Mouse (Mus musculus) C2C12 (cell line): ENCODE results near the gene Aspscr1. TPM values are rescaled to one million over a fixed set of nuclear protein-coding genes. Genes with fewer than 3 reads are reported as not detected.
A peak's percentile ranks its signal among the peaks of the same experiment; 100 is the strongest.
"Not testable (repeated sequence)": the region's sequence is repeated elsewhere in the genome, so short reads cannot be mapped to it uniquely, and the experiment has no call there.

Source experiments
- H3K27me3 ChIP-seq: one replicate; pipeline ENCODE4 v1.6.1; 2011; ENCODE audit not compliant: control insufficient read depth, insufficient read depth, insufficient read length
- H3K36me3 ChIP-seq: one replicate; pipeline ENCODE4 v1.6.1; 2011; ENCODE audit not compliant: control insufficient read depth, insufficient read depth
- H3K4me3 ChIP-seq: one replicate; pipeline ENCODE4 v1.5.1; 2011; ENCODE audit warnings: mild to moderate bottlenecking, control low read depth; ENCODE audit not compliant: poor library complexity, insufficient read depth, severe bottlenecking
- H3K79me2 ChIP-seq: one replicate; pipeline ENCODE4 v1.6.1; 2011; ENCODE audit not compliant: control insufficient read depth, insufficient read depth
- H3K79me3 ChIP-seq: one replicate; pipeline ENCODE4 v1.6.1; 2011; ENCODE audit warnings: low read depth, control low read depth
- H3ac ChIP-seq: one replicate; pipeline ENCODE3; 2011; ENCODE audit warnings: low read depth; ENCODE audit not compliant: control insufficient read depth, insufficient read length
- CEBPB ChIP-seq: IDR thresholded peaks from one replicate; pipeline ENCODE4 v1.6.1; 2011; ENCODE audit warnings: low read depth, mild to moderate bottlenecking, control low read depth, moderate library complexity
- CTCF ChIP-seq: IDR thresholded peaks from one replicate; pipeline ENCODE4 v1.5.1; 2011; ENCODE audit not compliant: control insufficient read depth, insufficient read depth, insufficient read length
- FOSL1 ChIP-seq: IDR thresholded peaks from one replicate; pipeline ENCODE4 v1.8.0; 2011; ENCODE audit warnings: mild to moderate bottlenecking, low read length; ENCODE audit not compliant: poor library complexity, insufficient read depth, severe bottlenecking
- MAX ChIP-seq: IDR thresholded peaks from one replicate; pipeline ENCODE4 v1.6.1; 2011; ENCODE audit warnings: mild to moderate bottlenecking, control low read depth
- MYOD1 ChIP-seq: IDR thresholded peaks from one replicate; pipeline ENCODE4 v1.6.1; 2011; ENCODE audit warnings: low read depth; ENCODE audit not compliant: control insufficient read depth, insufficient read length
- MYOG ChIP-seq: IDR thresholded peaks from one replicate; pipeline ENCODE4 v1.6.1; 2011; ENCODE audit not compliant: control insufficient read depth, insufficient read length; ENCODE audit errors: extremely low read depth
- USF1 ChIP-seq: IDR thresholded peaks from one replicate; pipeline ENCODE4 v1.6.1; 2011; ENCODE audit warnings: low read depth, mild to moderate bottlenecking, control low read depth, moderate library complexity
- polyA plus RNA-seq: library from polyadenylated mRNA; unstranded; fragments of >200 nt; fragmentation: generic; extraction: Trizol; gene quantifications from one replicate; pipeline ENCODE4 v1.2.1, GENCODE M21; 2012; ENCODE audit warnings: missing spikeins

The Aspscr1 gene
- polyA plus RNA-seq, 1 experiment, result 66.0 TPM

GRCm38 (mm10) chr11:120673594-120674122 lies 885 bp downstream of the Aspscr1 start:
- Histone ChIP-seq H3K36me3 (peaks cover 18% of the 10 kb centered on the region), H3ac (peak overlapping the region; percentile 80), H3K79me3 (no peaks in the 10 kb centered on the region), H3K79me2 (peaks cover 37% of the 10 kb centered on the region), H3K27me3 (no peaks in the 10 kb centered on the region), H3K4me3 (peak overlapping the region; percentile 48)
- TF ChIP-seq USF1, result no peak
- no peak for TF ChIP-seq CTCF
- TF ChIP-seq CEBPB, result no peak
- TF ChIP-seq MYOG, result no peak
- no peak for TF ChIP-seq MAX
- TF ChIP-seq MYOD1, result no peak
- no peak for TF ChIP-seq FOSL1

- H3K27me3 ChIP-seq, H3ac ChIP-seq, H3K4me3 ChIP-seq, H3K79me3 ChIP-seq: not testable (repeated sequence)
- Histone ChIP-seq H3K79me2 (peaks cover 37% of the 10 kb centered on the region), H3K36me3 (peaks cover 40% of the 10 kb centered on the region)
These were observed 3.1 kb downstream of the Aspscr1 start for GRCm38 (mm10) chr11:120675875-120676274.

- H3K79me2 ChIP-seq, result peaks cover 37% of the 10 kb centered on the region
- no peak overlapping the region for H3ac ChIP-seq
- TF ChIP-seq MYOG, result no peak
- TF ChIP-seq USF1, result no peak
- no peak for TF ChIP-seq CTCF
- no peak for TF ChIP-seq FOSL1
- no peak for TF ChIP-seq MYOD1
- TF ChIP-seq CEBPB, result no peak
- no peak for TF ChIP-seq MAX
- no peaks in the 10 kb centered on the region for H3K79me3 ChIP-seq
- no peaks in the 10 kb centered on the region for H3K27me3 ChIP-seq
- peaks cover 43% of the 10 kb centered on the region for H3K36me3 ChIP-seq
- no peak overlapping the region for H3K4me3 ChIP-seq
These were observed 4.2 kb downstream of the Aspscr1 start for GRCm38 (mm10) chr11:120676951-120677350.

- H3K27me3 ChIP-seq, result no peaks in the 10 kb centered on the region
- no peak overlapping the region for H3ac ChIP-seq
- no peak overlapping the region for H3K4me3 ChIP-seq
- peaks cover 38% of the 10 kb centered on the region for H3K79me2 ChIP-seq
- TF ChIP-seq FOSL1 (no peak), MYOD1 (no peak), USF1 (no peak), MYOG (no peak), MAX (no peak), CEBPB (no peak)
- H3K36me3 ChIP-seq, result peaks cover 51% of the 10 kb centered on the region
- peaks cover 5% of the 10 kb centered on the region for H3K79me3 ChIP-seq
These were observed 7.1 kb downstream of the Aspscr1 start for GRCm38 (mm10) chr11:120679909-120680308.

GRCm38 (mm10) chr11:120682683-120683082 lies 9.9 kb downstream of the Aspscr1 start:
- H3K79me2 ChIP-seq, result peaks cover 16% of the 10 kb centered on the region
- no peaks in the 10 kb centered on the region for H3K27me3 ChIP-seq
- H3ac ChIP-seq, result no peak overlapping the region
- H3K36me3 ChIP-seq, result peaks cover 63% of the 10 kb centered on the region
- peaks cover 7% of the 10 kb centered on the region for H3K79me3 ChIP-seq
- TF ChIP-seq MYOD1 (no peak), USF1 (peak; percentile 28), FOSL1 (peak; percentile 44), CEBPB (peak; percentile 69), MAX (peak; percentile 86)
- no peak overlapping the region for H3K4me3 ChIP-seq

- TF ChIP-seq FOSL1 (no peak), MAX (peak; percentile 21)
- Histone ChIP-seq H3K4me3 (no peak overlapping the region), H3K79me2 (peaks cover 16% of the 10 kb centered on the region), H3K27me3 (no peaks in the 10 kb centered on the region), H3K79me3 (peaks cover 7% of the 10 kb centered on the region), H3K36me3 (peaks cover 61% of the 10 kb centered on the region), H3ac (no peak overlapping the region)
These were observed 10.8 kb downstream of the Aspscr1 start for GRCm38 (mm10) chr11:120683536-120683935.

- H3K4me3 ChIP-seq, result no peak overlapping the region
- TF ChIP-seq MYOG, result no peak
- no peak for TF ChIP-seq CEBPB
- TF ChIP-seq MYOD1, result no peak
- no peak for TF ChIP-seq USF1
- TF ChIP-seq MAX, result no peak
- TF ChIP-seq FOSL1, result no peak
- no peak for TF ChIP-seq CTCF
- peaks cover 16% of the 10 kb centered on the region for H3K79me2 ChIP-seq
- H3K27me3 ChIP-seq, result no peaks in the 10 kb centered on the region
- peaks cover 61% of the 10 kb centered on the region for H3K36me3 ChIP-seq
- peaks cover 7% of the 10 kb centered on the region for H3K79me3 ChIP-seq
- H3ac ChIP-seq, result no peak overlapping the region
These were observed 11.3 kb downstream of the Aspscr1 start for GRCm38 (mm10) chr11:120684086-120684485.
